Mouse (Mus musculus) limb, embryonic 12.5 days (tissue): ENCODE measurements around the gene Tmem80. TPM values are rescaled to one million over a fixed set of nuclear protein-coding genes. Genes with fewer than 3 reads are reported as not detected.

Experiments used
- ATAC-seq: fragments of 200-750 bp; cut with Nextera tagmentation; 2 replicates; pipeline ENCODE4 v1.8.0; 2017; ENCODE audit warnings: low read depth, moderate TSS enrichment; ENCODE audit not compliant: insufficient number of reproducible peaks, insufficient read depth, low FRiP score, low TSS enrichment
- H3K27ac ChIP-seq: fragments of 300-500 bp; sonication (generic); 2 replicates; pipeline ENCODE4 v1.5.1; 2016; ENCODE audit warnings: mild to moderate bottlenecking, moderate library complexity
- H3K27me3 ChIP-seq: fragments of 300-500 bp; sonication (generic); 2 replicates; pipeline ENCODE4 v1.6.1; 2016; ENCODE audit warnings: mild to moderate bottlenecking, moderate library complexity
- H3K36me3 ChIP-seq: fragments of 300-500 bp; sonication (generic); 2 replicates; pipeline ENCODE4 v1.6.1; 2016; ENCODE audit warnings: mild to moderate bottlenecking, moderate library complexity
- H3K4me1 ChIP-seq: fragments of 300-500 bp; sonication (generic); replicated peaks from 2 replicates; pipeline ENCODE4 v1.6.1; 2016
- H3K4me2 ChIP-seq: fragments of 300-500 bp; sonication (generic); 2 replicates; pipeline ENCODE4 v1.6.1; 2016; ENCODE audit warnings: mild to moderate bottlenecking, moderate library complexity
- H3K4me3 ChIP-seq: fragments of 300-500 bp; sonication (generic); replicated peaks from 2 replicates; pipeline ENCODE4 v1.5.1; 2016; ENCODE audit warnings: mild to moderate bottlenecking
- H3K9ac ChIP-seq: fragments of 300-500 bp; sonication (generic); replicated peaks from 2 replicates; pipeline ENCODE4 v1.6.1; 2016; ENCODE audit warnings: mild to moderate bottlenecking, moderate library complexity
- H3K9me3 ChIP-seq: fragments of 300-500 bp; sonication (generic); 2 replicates; pipeline ENCODE4 v1.6.1; 2016; ENCODE audit warnings: mild to moderate bottlenecking, moderate library complexity
- WGBS: fragments of 180-500 bp; shearing (Covaris S2); methylation state at CpG from one replicate; pipeline ENCODE4 v1.1.7; 2016; 5-methylcytosine and 5-hydroxymethylcytosine counted together
- polyA plus RNA-seq: library from polyadenylated mRNA; unstranded; fragments of >200 nt; fragmentation: Nextera tagmentation; extraction: Ambion mirVana; gene quantifications from 2 replicates; pipeline ENCODE4 v1.2.1, GENCODE M21; 2016

Tmem80 gene
- polyA plus RNA-seq, 1 experiment from 2014 or later, result 52.0 TPM

GRCm38 (mm10) chr7:141363106-141363751 lies 35.7 kb downstream of the Tmem80 start:
- no peak overlapping the region for H3K9ac ChIP-seq
- 64% methylated on average over 4 of the region's 4 CpGs for WGBS
- H3K4me2 ChIP-seq, result no peak overlapping the region
- H3K27me3 ChIP-seq, result peaks cover 46% of the 10 kb centered on the region
- no peak overlapping the region for H3K27ac ChIP-seq
- no peaks in the 10 kb centered on the region for H3K36me3 ChIP-seq
- H3K4me3 ChIP-seq, result no peak overlapping the region
- no peaks in the 10 kb centered on the region for H3K9me3 ChIP-seq
- no peak; the same call in 1 of the 2 replicates for ATAC-seq
- H3K4me1 ChIP-seq, result no peaks in the 10 kb centered on the region

GRCm38 (mm10) chr7:141363752-141364125 lies 36.2 kb downstream of the Tmem80 start:
- Histone ChIP-seq H3K27me3 (peaks cover 46% of the 10 kb centered on the region), H3K4me1 (no peaks in the 10 kb centered on the region), H3K9ac (no peak overlapping the region), H3K9me3 (no peaks in the 10 kb centered on the region), H3K4me3 (no peak overlapping the region), H3K27ac (no peak overlapping the region), H3K36me3 (no peaks in the 10 kb centered on the region), H3K4me2 (no peak overlapping the region)
- ATAC-seq, result no peak
- WGBS, result 63% methylated on average over 2 of the region's 2 CpGs

- Histone ChIP-seq H3K36me3 (no peaks in the 10 kb centered on the region), H3K27me3 (peaks cover 44% of the 10 kb centered on the region), H3K9ac (no peak overlapping the region), H3K9me3 (no peaks in the 10 kb centered on the region), H3K4me2 (no peak overlapping the region), H3K27ac (no peak overlapping the region), H3K4me3 (no peak overlapping the region), H3K4me1 (no peaks in the 10 kb centered on the region)
- 80% methylated on average over 5 of the region's 5 CpGs for WGBS
- no peak for ATAC-seq
Measured at GRCm38 (mm10) chr7:141364349-141365048, 37.0 kb downstream of the Tmem80 start.

GRCm38 (mm10) chr7:141365049-141365445 lies 37.5 kb downstream of the Tmem80 start:
- no peak for ATAC-seq
- H3K27me3 ChIP-seq, result peaks cover 39% of the 10 kb centered on the region
- H3K9ac ChIP-seq, result no peak overlapping the region
- no peak overlapping the region for H3K4me3 ChIP-seq
- WGBS, result 74% methylated on average over 3 of the region's 3 CpGs
- H3K27ac ChIP-seq, result no peak overlapping the region
- no peaks in the 10 kb centered on the region for H3K4me1 ChIP-seq
- H3K4me2 ChIP-seq, result no peak overlapping the region
- no peaks in the 10 kb centered on the region for H3K9me3 ChIP-seq
- no peaks in the 10 kb centered on the region for H3K36me3 ChIP-seq

- H3K27ac ChIP-seq, result no peak overlapping the region
- no peak overlapping the region for H3K4me3 ChIP-seq
- H3K27me3 ChIP-seq, result peaks cover 16% of the 10 kb centered on the region
- H3K4me1 ChIP-seq, result no peaks in the 10 kb centered on the region
- H3K9me3 ChIP-seq, result no peaks in the 10 kb centered on the region
- H3K36me3 ChIP-seq, result no peaks in the 10 kb centered on the region
- no peak for ATAC-seq
- H3K9ac ChIP-seq, result no peak overlapping the region
- H3K4me2 ChIP-seq, result no peak overlapping the region
- 89% methylated on average over 4 of the region's 4 CpGs for WGBS
Measured at GRCm38 (mm10) chr7:141367358-141367757, 39.8 kb downstream of the Tmem80 start.

GRCm38 (mm10) chr7:141369918-141370317 lies 42.4 kb downstream of the Tmem80 start:
- no peaks in the 10 kb centered on the region for H3K9me3 ChIP-seq
- no peak overlapping the region for H3K4me3 ChIP-seq
- no peaks in the 10 kb centered on the region for H3K4me1 ChIP-seq
- no peak overlapping the region for H3K9ac ChIP-seq
- no peaks in the 10 kb centered on the region for H3K36me3 ChIP-seq
- H3K27me3 ChIP-seq, result peaks cover 2% of the 10 kb centered on the region; the same call in 1 of the 2 replicates
- ATAC-seq, result no peak
- 74% methylated on average over 5 of the region's 5 CpGs for whole genome bisulfite sequencing
- H3K4me2 ChIP-seq, result no peak overlapping the region
- no peak overlapping the region for H3K27ac ChIP-seq

- H3K9me3 ChIP-seq, result no peaks in the 10 kb centered on the region
- no peak overlapping the region for H3K9ac ChIP-seq
- H3K27me3 ChIP-seq, result no peaks in the 10 kb centered on the region
- H3K4me3 ChIP-seq, result no peak overlapping the region
- no peaks in the 10 kb centered on the region for H3K36me3 ChIP-seq
- no peak for ATAC-seq
- WGBS, result 62% methylated on average over 6 of the region's 6 CpGs
- H3K4me1 ChIP-seq, result no peaks in the 10 kb centered on the region
- no peak overlapping the region for H3K27ac ChIP-seq
- H3K4me2 ChIP-seq, result no peak overlapping the region
Measured at GRCm38 (mm10) chr7:141371942-141372595, 44.5 kb downstream of the Tmem80 start.

- H3K4me2 ChIP-seq, result no peak overlapping the region
- no peak overlapping the region for H3K9ac ChIP-seq
- no peak overlapping the region for H3K27ac ChIP-seq
- no peaks in the 10 kb centered on the region for H3K9me3 ChIP-seq
- H3K27me3 ChIP-seq, result no peaks in the 10 kb centered on the region
- 70% methylated on average over 6 of the region's 6 CpGs for WGBS
- no peak for ATAC-seq
- H3K36me3 ChIP-seq, result no peaks in the 10 kb centered on the region
- no peaks in the 10 kb centered on the region for H3K4me1 ChIP-seq
- no peak overlapping the region for H3K4me3 ChIP-seq
Measured at GRCm38 (mm10) chr7:141373611-141374010, 46.1 kb downstream of the Tmem80 start.

GRCm38 (mm10) chr7:141374399-141374798 lies 46.9 kb downstream of the Tmem80 start:
- H3K27me3 ChIP-seq, result no peaks in the 10 kb centered on the region
- no peak overlapping the region for H3K9ac ChIP-seq
- no peaks in the 10 kb centered on the region for H3K9me3 ChIP-seq
- H3K4me1 ChIP-seq, result no peaks in the 10 kb centered on the region
- ATAC-seq, result no peak
- H3K4me2 ChIP-seq, result no peak overlapping the region
- no peak overlapping the region for H3K4me3 ChIP-seq
- H3K27ac ChIP-seq, result no peak overlapping the region
- H3K36me3 ChIP-seq, result no peaks in the 10 kb centered on the region

- Histone ChIP-seq H3K4me2 (no peak overlapping the region), H3K36me3 (no peaks in the 10 kb centered on the region), H3K4me3 (no peak overlapping the region), H3K27ac (no peak overlapping the region), H3K9me3 (no peaks in the 10 kb centered on the region), H3K9ac (no peak overlapping the region), H3K4me1 (no peaks in the 10 kb centered on the region), H3K27me3 (no peaks in the 10 kb centered on the region)
- WGBS, result 29% methylated on average over 4 of the region's 4 CpGs
- ATAC-seq, result no peak; the same call in 1 of the 2 replicates
Measured at GRCm38 (mm10) chr7:141379584-141379983, 52.0 kb downstream of the Tmem80 start.

- no peak for ATAC-seq
Measured at GRCm38 (mm10) chr7:141381068-141381835, 53.7 kb downstream of the Tmem80 start.

More at GRCm38 (mm10) chr7:141381068-141381835, 53.7 kb downstream of the Tmem80 start:
- no peaks in the 10 kb centered on the region for H3K9me3 ChIP-seq
- 80% methylated on average over 4 of the region's 4 CpGs for WGBS
- H3K9ac ChIP-seq, result no peak overlapping the region
- H3K4me2 ChIP-seq, result no peak overlapping the region
- no peaks in the 10 kb centered on the region for H3K4me1 ChIP-seq
- H3K27me3 ChIP-seq, result no peaks in the 10 kb centered on the region
- H3K4me3 ChIP-seq, result no peak overlapping the region
- no peak overlapping the region for H3K27ac ChIP-seq
- H3K36me3 ChIP-seq, result no peaks in the 10 kb centered on the region
